Mouse (Mus musculus) embryonic fibroblast, embryonic 13.5 days (primary cell): ENCODE data around the gene Rab4a.

Experiments
- CTCF ChIP-seq: IDR thresholded peaks from 2 replicates; pipeline ENCODE4 v1.5.1; 2011; ENCODE audit warnings: mild to moderate bottlenecking, control low read depth, low read length, moderate library complexity, borderline replicate concordance; ENCODE audit not compliant: insufficient read depth
- POLR2A ChIP-seq: IDR thresholded peaks from 2 replicates; pipeline ENCODE4 v1.6.1; 2011; ENCODE audit warnings: low read depth, mild to moderate bottlenecking, control low read depth, low read length, moderate library complexity

- TF ChIP-seq CTCF (no peak), POLR2A (no peak)
Measured at GRCm38 (mm10) chr8:123817747-123818146, 12.0 kb downstream of the Rab4a start.
